Mouse (Mus musculus): ENCODE results near the gene Hhat.

GRCm38 (mm10) chr1:192700339-192701073, 70.5 kb downstream of the Hhat start:
- TF ChIP-seq FOSL1 (IDR thresholded peaks at IDR 0.05; ENCODE audit: insufficient read depth, low read length, poor library complexity, severe bottlenecking): no peak
- TF ChIP-seq CTCF (IDR thresholded peaks at IDR 0.05; ENCODE audit: control insufficient read depth, insufficient read depth, insufficient read length): no peak
- TF ChIP-seq MAX (IDR thresholded peaks at IDR 0.05): no peak
- TF ChIP-seq CEBPB (IDR thresholded peaks at IDR 0.05; ENCODE audit: low read depth): no peak
- TF ChIP-seq USF1 (IDR thresholded peaks at IDR 0.05; ENCODE audit: low read depth): no peak
